Mouse (Mus musculus) forebrain, embryonic 11.5 days (tissue): Measurements from ENCODE around the gene Pgm3. TPM values are rescaled to one million over a fixed set of nuclear protein-coding genes. Genes with fewer than 3 reads are reported as not detected.
"Not testable (repeated sequence)": the region's sequence is repeated elsewhere in the genome, so short reads cannot be mapped to it uniquely, and the experiment has no call there.

Source experiments
- ATAC-seq: fragments of 200-750 bp; cut with Nextera tagmentation; replicated peaks from 2 replicates; pipeline ENCODE4 v1.8.0; 2017; ENCODE audit warnings: moderate TSS enrichment; ENCODE audit not compliant: low FRiP score
- DNase-seq: peaks from one replicate; pipeline ENCODE4 v3.0.0-alpha.2; 2017; ENCODE audit warnings: low spot score
- H3K27ac ChIP-seq: fragments of 300-500 bp; sonication (generic); 2 replicates; pipeline ENCODE4 v1.5.1; 2014; ENCODE audit warnings: low read depth, low read length
- H3K27me3 ChIP-seq: fragments of 300-500 bp; sonication (generic); 2 replicates; pipeline ENCODE4 v1.6.1; 2014; ENCODE audit warnings: mild to moderate bottlenecking, low read length, mixed read lengths; ENCODE audit not compliant: control insufficient read depth, insufficient read depth
- H3K36me3 ChIP-seq: fragments of 300-500 bp; sonication (generic); 2 replicates; pipeline ENCODE4 v1.6.1; 2014; ENCODE audit warnings: mild to moderate bottlenecking, low read length, moderate library complexity, mixed read lengths; ENCODE audit not compliant: control insufficient read depth, insufficient read depth
- H3K4me1 ChIP-seq: fragments of 300-500 bp; sonication (generic); replicated peaks from 2 replicates; pipeline ENCODE4 v1.6.1; 2014; ENCODE audit warnings: low read length, mixed read lengths; ENCODE audit not compliant: control insufficient read depth, insufficient read depth
- H3K4me2 ChIP-seq: fragments of 300-500 bp; sonication (generic); 2 replicates; pipeline ENCODE4 v1.6.1; 2014; ENCODE audit warnings: low read depth, mild to moderate bottlenecking, low read length, moderate library complexity, mixed read lengths; ENCODE audit not compliant: severe bottlenecking
- H3K4me3 ChIP-seq: fragments of 300-500 bp; sonication (generic); 2 replicates; pipeline ENCODE4 v1.5.1; 2014; ENCODE audit warnings: low read depth, low read length
- H3K9ac ChIP-seq: fragments of 300-500 bp; sonication (generic); 2 replicates; pipeline ENCODE4 v1.6.1; 2014; ENCODE audit warnings: low read length
- H3K9me3 ChIP-seq: fragments of 300-500 bp; sonication (generic); 2 replicates; pipeline ENCODE4 v1.6.1; 2016; ENCODE audit warnings: low read length, mixed read lengths; ENCODE audit not compliant: control insufficient read depth
- WGBS: fragments of 180-500 bp; shearing (Covaris S2); extraction: QIAGEN DNeasy Blood & Tissue Kit; methylation state at CpG from one replicate; pipeline ENCODE4 v1.1.7; 2014; 5-methylcytosine and 5-hydroxymethylcytosine counted together
- polyA plus RNA-seq: library from polyadenylated mRNA; unstranded; fragments of >200 nt; fragmentation: Nextera tagmentation; extraction: Ambion mirVana; gene quantifications from 2 replicates; pipeline ENCODE4 v1.2.1, GENCODE M21; 2014

The Pgm3 gene
- polyA plus RNA-seq, 1 experiment from 2014 or later, result 35.6 TPM

GRCm38 (mm10) chr9:86594357-86594767 lies 22.7 kb upstream of the Pgm3 start:
- not testable (repeated sequence) for H3K4me3 ChIP-seq, H3K27ac ChIP-seq, DNase-seq, H3K4me1 ChIP-seq, H3K9me3 ChIP-seq, H3K27me3 ChIP-seq, ATAC-seq, H3K36me3 ChIP-seq, H3K9ac ChIP-seq, H3K4me2 ChIP-seq
- WGBS, result 82% methylated on average over 9 of the region's 10 CpGs

- H3K27ac ChIP-seq, result no peak overlapping the region
- ATAC-seq (peak; percentile 46; the same call in 1 of the 2 replicates), DNase-seq (no peak)
- no peak overlapping the region for H3K4me3 ChIP-seq
- no peaks in the 10 kb centered on the region for H3K27me3 ChIP-seq
- no peaks in the 10 kb centered on the region for H3K4me1 ChIP-seq
- no peak overlapping the region for H3K4me2 ChIP-seq
- WGBS, result 80% methylated on average over 19 of the region's 19 CpGs
- H3K9me3 ChIP-seq, result no peaks in the 10 kb centered on the region
- H3K9ac ChIP-seq, result no peak overlapping the region
- H3K36me3 ChIP-seq, result no peaks in the 10 kb centered on the region
Observed at GRCm38 (mm10) chr9:86592676-86593668, 21.3 kb upstream of the Pgm3 start.

GRCm38 (mm10) chr9:86587019-86587795 lies 15.6 kb upstream of the Pgm3 start:
- H3K27ac ChIP-seq, result no peak overlapping the region
- H3K9me3 ChIP-seq, result no peaks in the 10 kb centered on the region
- no peak overlapping the region for H3K4me2 ChIP-seq
- no peak for DNase-seq
- no peak overlapping the region for H3K9ac ChIP-seq
- H3K4me1 ChIP-seq, result no peaks in the 10 kb centered on the region
- ATAC-seq, result no peak
- no peak overlapping the region for H3K4me3 ChIP-seq
- no peaks in the 10 kb centered on the region for H3K27me3 ChIP-seq
- H3K36me3 ChIP-seq, result no peaks in the 10 kb centered on the region
- WGBS, result 94% methylated on average over 11 of the region's 11 CpGs

- WGBS, result 53% methylated on average over 3 of the region's 3 CpGs
- Histone ChIP-seq H3K9me3 (no peaks in the 10 kb centered on the region), H3K4me3 (no peak overlapping the region), H3K27me3 (no peaks in the 10 kb centered on the region), H3K27ac (no peak overlapping the region), H3K36me3 (no peaks in the 10 kb centered on the region), H3K4me1 (no peaks in the 10 kb centered on the region), H3K9ac (no peak overlapping the region), H3K4me2 (no peak overlapping the region)
- ATAC-seq (peak; percentile 53), DNase-seq (peak; percentile 79)
Observed at GRCm38 (mm10) chr9:86583740-86584139, 12.1 kb upstream of the Pgm3 start.

- Histone ChIP-seq H3K27me3 (no peaks in the 10 kb centered on the region), H3K36me3 (no peaks in the 10 kb centered on the region), H3K9me3 (no peaks in the 10 kb centered on the region), H3K27ac (no peak overlapping the region), H3K4me1 (no peaks in the 10 kb centered on the region), H3K9ac (no peak overlapping the region), H3K4me2 (no peak overlapping the region), H3K4me3 (no peak overlapping the region)
- WGBS, result 94% methylated on average over 10 of the region's 10 CpGs
- ATAC-seq (no peak), DNase-seq (no peak)
Observed at GRCm38 (mm10) chr9:86579657-86580056, 8.0 kb upstream of the Pgm3 start.

- Histone ChIP-seq H3K9me3 (no peaks in the 10 kb centered on the region), H3K4me3 (no peak overlapping the region), H3K27ac (no peak overlapping the region), H3K9ac (no peak overlapping the region), H3K4me1 (peaks cover 5% of the 10 kb centered on the region; the same call in 1 of the 2 replicates), H3K4me2 (no peak overlapping the region), H3K36me3 (no peaks in the 10 kb centered on the region), H3K27me3 (no peaks in the 10 kb centered on the region)
- WGBS, result 92% methylated on average over 6 of the region's 6 CpGs
- DNase-seq, result no peak
- no peak for ATAC-seq
Observed at GRCm38 (mm10) chr9:86575178-86575577, 3.5 kb upstream of the Pgm3 start.

GRCm38 (mm10) chr9:86573616-86574303 lies 2.1 kb upstream of the Pgm3 start:
- Histone ChIP-seq H3K36me3 (no peaks in the 10 kb centered on the region; the same call in 1 of the 2 replicates), H3K27ac (no peak overlapping the region), H3K9ac (no peak overlapping the region), H3K4me1 (peaks cover 5% of the 10 kb centered on the region; the same call in 1 of the 2 replicates), H3K4me3 (no peak overlapping the region), H3K4me2 (no peak overlapping the region), H3K9me3 (no peaks in the 10 kb centered on the region), H3K27me3 (no peaks in the 10 kb centered on the region)
- peak; percentile 38 for DNase-seq
- 85% methylated on average over 20 of the region's 20 CpGs for WGBS
- ATAC-seq, result no peak
